In genomic region chr12:34937918-34938317, GRCm38 (mm10) we compare ENCODE assay signal across 14 mouse cellular contexts. TPM values are rescaled to one million over a fixed set of nuclear protein-coding genes. Genes with fewer than 3 reads are reported as not detected.
DNase-seq lines count a peak whose midpoint lies in the region; ATAC-seq and TF ChIP-seq lines count a peak whose summit lies in the region.
"Had no signal": no experiment of that assay in that cellular context is flagged by ENCODE, and none has a peak within 500 bp of the region (broad histone marks: within the 10 kb centered on the region; RNA-seq: fewer than 3 reads in every experiment).

No protein-coding gene starts in this region.

- H3K4me1 ChIP-seq in forebrain, postnatal 0 days (ENCODE audit: insufficient read depth): no peaks in the 10 kb centered on the region
- H3K4me1 ChIP-seq in forebrain, embryonic 11.5 days (replicated peaks; ENCODE audit: control insufficient read depth, insufficient read depth, low read length): no peaks in the 10 kb centered on the region
- H3K4me1 ChIP-seq in lung, embryonic 14.5 days (ENCODE audit: insufficient read depth): no peaks in the 10 kb centered on the region
- H3K4me1 ChIP-seq: embryonic facial prominence, embryonic 12.5 days had no signal

- no peaks in the 10 kb centered on the region for H3K9me3 ChIP-seq in forebrain, postnatal 0 days (ENCODE audit: low read length)
- H3K9me3 ChIP-seq in forebrain, embryonic 11.5 days (ENCODE audit: control insufficient read depth, low read length): no peaks in the 10 kb centered on the region
- H3K9me3 ChIP-seq in lung, embryonic 14.5 days (ENCODE audit: low read depth, low read length): no peaks in the 10 kb centered on the region
- H3K9me3 ChIP-seq: embryonic facial prominence, embryonic 12.5 days had no signal

- ATAC-seq in forebrain, postnatal 0 days: no peak
- ATAC-seq in forebrain, embryonic 11.5 days (replicated peaks; ENCODE audit: low FRiP score): no peak
- no peak for ATAC-seq in lung, embryonic 14.5 days (ENCODE audit: insufficient read depth)
- ATAC-seq in erythroid progenitor cell, adult 5-6 weeks (replicated peaks; ENCODE audit: low FRiP score, poor library complexity, severe bottlenecking): no peak

- no peak overlapping the region for H3K27ac ChIP-seq in forebrain, postnatal 0 days (ENCODE audit: low read depth, low read length)
- H3K27ac ChIP-seq in forebrain, embryonic 11.5 days (ENCODE audit: low read depth, low read length): no peak overlapping the region
- H3K27ac ChIP-seq in lung, embryonic 14.5 days (ENCODE audit: low read depth): no peak overlapping the region
- H3K27ac ChIP-seq: embryonic facial prominence, embryonic 12.5 days had no signal

- WGBS in forebrain, postnatal 0 days: 97% methylated on average over 1 of the region's 1 CpGs
- whole genome bisulfite sequencing in forebrain, embryonic 11.5 days: 96% methylated on average over 1 of the region's 1 CpGs
- WGBS in lung, embryonic 14.5 days: 95% methylated on average over 1 of the region's 1 CpGs

- no peaks in the 10 kb centered on the region for H3K27me3 ChIP-seq in forebrain, postnatal 0 days (ENCODE audit: insufficient read depth, low read length)
- H3K27me3 ChIP-seq in forebrain, embryonic 11.5 days (ENCODE audit: control insufficient read depth, insufficient read depth, low read length): no peaks in the 10 kb centered on the region
- H3K27me3 ChIP-seq in lung, embryonic 14.5 days (ENCODE audit: insufficient read depth, low read length): no peaks in the 10 kb centered on the region
- no peaks in the 10 kb centered on the region for H3K27me3 ChIP-seq in splenic B cell, adult 2 months (ENCODE audit: control insufficient read depth, insufficient read depth, low read length, poor library complexity, severe bottlenecking)
- H3K27me3 ChIP-seq: embryonic facial prominence, embryonic 12.5 days had no signal

- H3K4me2 ChIP-seq in forebrain, postnatal 0 days (ENCODE audit: low read depth): no peak overlapping the region
- H3K4me2 ChIP-seq in forebrain, embryonic 11.5 days (ENCODE audit: low read depth, low read length, severe bottlenecking): no peak overlapping the region
- H3K4me2 ChIP-seq in lung, embryonic 14.5 days: no peak overlapping the region
- H3K4me2 ChIP-seq: embryonic facial prominence, embryonic 12.5 days had no signal

- peak; percentile 21; the same call in 1 of the 2 replicates for TF ChIP-seq CTCF in forebrain, postnatal 0 days (IDR thresholded peaks at IDR 0.05; ENCODE audit: low read depth)
- TF ChIP-seq CTCF in lung, embryonic 14.5 days (IDR thresholded peaks at IDR 0.05; ENCODE audit: low read depth): peak; percentile 48
- no peak for TF ChIP-seq CTCF in brain, embryonic 14.5 days (IDR thresholded peaks at IDR 0.05; ENCODE audit: borderline replicate concordance, extremely low read depth, insufficient read depth, insufficient read length)

- no peak for DNase-seq in forebrain, postnatal 0 days
- no peak for DNase-seq in forebrain, embryonic 11.5 days (ENCODE audit: low spot score)
- DNase-seq in lung, embryonic 14.5 days: peak; percentile 34
- no peak for DNase-seq in lung, postnatal 10 days
- DNase-seq in brain, embryonic 14.5 days (ENCODE audit: low read depth): peak; percentile 18
- DNase-seq in splenic B cell, adult 2 months (ENCODE audit: low read depth, low spot score): peak; percentile 52
- DNase-seq in urinary bladder, postnatal 4 days (ENCODE audit: low spot score in 2 of 2): no peak
- DNase-seq: heart, postnatal 36 days had no signal

- no peak overlapping the region for H3K4me3 ChIP-seq in forebrain, postnatal 0 days (ENCODE audit: low read depth, low read length)
- H3K4me3 ChIP-seq in forebrain, embryonic 11.5 days (ENCODE audit: low read depth, low read length): no peak overlapping the region
- H3K4me3 ChIP-seq in lung, embryonic 14.5 days (ENCODE audit: low read depth, low read length): no peak overlapping the region
- H3K4me3 ChIP-seq: embryonic facial prominence, embryonic 12.5 days had no signal

- TF ChIP-seq POLR2A in brain, embryonic 14.5 days (IDR thresholded peaks at IDR 0.05; ENCODE audit: borderline replicate concordance, extremely low read depth, insufficient read depth, insufficient read length, poor library complexity, severe bottlenecking): no peak

- no peak overlapping the region for H3K9ac ChIP-seq in forebrain, postnatal 0 days
- no peak overlapping the region for H3K9ac ChIP-seq in forebrain, embryonic 11.5 days (ENCODE audit: low read length)
- H3K9ac ChIP-seq in lung, embryonic 14.5 days: no peak overlapping the region
- H3K9ac ChIP-seq: embryonic facial prominence, embryonic 12.5 days had no signal

- no peaks in the 10 kb centered on the region for H3K36me3 ChIP-seq in forebrain, postnatal 0 days (ENCODE audit: insufficient read depth)
- no peaks in the 10 kb centered on the region for H3K36me3 ChIP-seq in forebrain, embryonic 11.5 days (ENCODE audit: control insufficient read depth, insufficient read depth, low read length)
- no peaks in the 10 kb centered on the region for H3K36me3 ChIP-seq in lung, embryonic 14.5 days (ENCODE audit: insufficient read depth)
- no peaks in the 10 kb centered on the region for H3K36me3 ChIP-seq in splenic B cell, adult 2 months (ENCODE audit: control insufficient read depth, insufficient read depth, low read length, poor library complexity, severe bottlenecking)
- H3K36me3 ChIP-seq: embryonic facial prominence, embryonic 12.5 days; G1E had no signal

RNA-seq across cellular contexts. Expression of gene Hdac9, which starts 21.0 kb away (rescaled TPM):
- total RNA-seq in forebrain, postnatal 0 days (2014; rRNA removed): 21.6 and 23.3 TPM in 2 replicates
- 9.5 and 14.9 TPM in 2 replicates for polyA plus RNA-seq in forebrain, postnatal 0 days (2015; fragmentation: Nextera tagmentation; extraction: Ambion mirVana)
- polyA plus RNA-seq in forebrain, embryonic 11.5 days (2014; fragmentation: Nextera tagmentation; extraction: Ambion mirVana): 8.7 and 9.6 TPM in 2 replicates
- 7.5 and 7.6 TPM in 2 replicates for polyA plus RNA-seq in lung, embryonic 14.5 days (2014; fragmentation: Nextera tagmentation; extraction: Ambion mirVana)
- 8.2 and 11.0 TPM in 2 replicates for polyA plus RNA-seq in brain, embryonic 14.5 days (2012; rRNA removed)
- total RNA-seq in erythroid progenitor cell, adult 5-6 weeks (2015; ENCODE audit: low replicate concordance): 1.7 and 4.3 TPM in 2 replicates
- total RNA-seq in erythroid progenitor cell, adult 5-6 weeks (2017; ENCODE audit: low replicate concordance): 2.2 and 2.3 TPM in 2 replicates
- polyA plus RNA-seq: G1E had no signal

RNA-seq across cellular contexts. Expression of gene Prps1l1, which starts 46.6 kb away (rescaled TPM):
- not detected in 2 replicates for total RNA-seq in forebrain, postnatal 0 days (2014; rRNA removed)
- not detected in 2 replicates for polyA plus RNA-seq in forebrain, postnatal 0 days (2015; fragmentation: Nextera tagmentation; extraction: Ambion mirVana)
- polyA plus RNA-seq in forebrain, embryonic 11.5 days (2014; fragmentation: Nextera tagmentation; extraction: Ambion mirVana): not detected in 2 replicates
- not detected in 2 replicates for polyA plus RNA-seq in lung, embryonic 14.5 days (2014; fragmentation: Nextera tagmentation; extraction: Ambion mirVana)
- not detected in 2 replicates for polyA plus RNA-seq in brain, embryonic 14.5 days (2012; rRNA removed)
- total RNA-seq in erythroid progenitor cell, adult 5-6 weeks (2015; ENCODE audit: low replicate concordance): not detected in 2 replicates
- total RNA-seq in erythroid progenitor cell, adult 5-6 weeks (2017; ENCODE audit: low replicate concordance): 2.2 TPM in 1 of 2 replicates, not detected in the other
- total RNA-seq: heart, postnatal 36 days; left cerebral cortex, postnatal 14 days; megakaryocyte-erythroid progenitor cell, adult 5-6 weeks had no signal
- polyA plus RNA-seq: embryonic facial prominence, embryonic 12.5 days; G1E; stomach, embryonic 16.5 days had no signal

Comparison
In these comparisons a context has a peak if more than half of its experiments do, and no peak if none do; other contexts are left out.
1. DNase-seq: peak in lung, embryonic 14.5 days (single experiment), brain, embryonic 14.5 days (single experiment) and splenic B cell, adult 2 months (single experiment); none in forebrain, postnatal 0 days (single experiment), forebrain, embryonic 11.5 days (single experiment), lung, postnatal 10 days (single experiment) and urinary bladder, postnatal 4 days (0 of 2).